Mouse (Mus musculus) C2C12 (cell line): ENCODE measurements around the gene Adprhl2.

Source experiments
- CTCF ChIP-seq: IDR thresholded peaks from one replicate; pipeline ENCODE4 v1.5.1; 2011; ENCODE audit not compliant: control insufficient read depth, insufficient read depth, insufficient read length
- MAX ChIP-seq: IDR thresholded peaks from one replicate; pipeline ENCODE4 v1.6.1; 2011; ENCODE audit warnings: mild to moderate bottlenecking, control low read depth

GRCm38 (mm10) chr4:126339461-126339860 lies 18.0 kb upstream of the Adprhl2 start:
- no peak for TF ChIP-seq MAX
- TF ChIP-seq CTCF = no peak
